Mouse (Mus musculus) frontal cortex, postnatal 36 days (tissue): ENCODE results near the gene Amdhd2.

Experiments
- DNase-seq, 2 experiments: peaks; one replicate each; pipeline ENCODE4 v3.0.0; 2022; ENCODE audit warnings: low spot score in 2 of 2

Gene Amdhd2

DNA sequence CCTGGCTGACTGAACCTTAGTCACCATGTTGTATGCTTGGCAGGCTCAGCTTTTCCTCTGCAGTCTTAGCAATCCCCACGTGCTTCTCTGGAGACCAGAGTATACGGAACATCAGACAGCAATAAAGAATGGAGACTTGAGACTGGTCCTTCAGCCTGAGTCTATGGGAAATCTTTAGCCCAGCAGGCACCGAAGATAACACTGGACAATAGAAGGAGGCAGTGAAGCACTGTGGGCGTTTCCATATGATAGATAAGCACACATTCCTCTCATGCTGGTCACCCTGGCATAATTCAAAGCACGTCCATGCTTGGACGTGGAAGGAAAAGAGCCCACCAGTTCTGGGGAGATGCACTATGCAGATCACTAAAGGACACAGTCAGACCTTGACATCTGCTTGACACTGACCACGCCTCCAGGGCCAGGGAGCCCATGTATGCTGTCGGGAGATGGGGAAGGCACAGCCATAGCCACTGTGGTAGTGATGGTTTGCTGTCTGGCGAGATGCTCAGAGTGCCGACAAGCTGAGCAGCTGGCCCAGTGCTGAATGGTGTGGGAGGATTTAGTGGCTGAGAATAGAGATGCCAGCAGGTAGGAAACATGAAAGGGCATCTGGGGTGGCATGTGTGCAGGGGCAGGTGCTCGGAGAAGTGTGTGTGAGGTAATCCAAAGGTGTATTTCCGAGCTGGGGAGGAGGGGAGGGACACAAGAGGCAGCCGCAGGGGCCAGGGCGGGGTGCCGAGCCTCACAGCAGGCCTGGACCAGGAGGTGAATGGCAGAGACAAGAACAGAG is 33.7 kb upstream of the Amdhd2 start:
- DNase-seq: no peak

DNA sequence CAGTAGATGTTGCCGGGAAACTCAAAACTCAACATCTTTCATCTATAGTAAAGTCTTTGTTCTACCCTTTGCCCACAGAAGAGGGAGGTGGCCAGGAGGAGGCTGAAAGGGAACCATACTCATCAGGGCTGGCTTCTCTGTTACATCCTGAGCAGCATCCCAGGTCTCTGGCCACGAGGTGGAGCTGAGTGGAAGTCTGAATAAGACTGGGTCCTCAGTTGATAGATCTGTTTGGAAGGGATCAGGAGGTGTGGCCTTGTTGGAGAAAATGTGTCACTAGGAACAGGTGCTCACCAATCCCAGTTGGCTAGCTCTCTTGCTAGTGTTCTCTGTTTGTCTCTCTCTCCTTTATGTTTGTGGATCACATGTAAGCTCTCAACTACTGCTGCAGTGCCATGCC is 31.8 kb upstream of the Amdhd2 start:
- DNase-seq: no peak

DNA sequence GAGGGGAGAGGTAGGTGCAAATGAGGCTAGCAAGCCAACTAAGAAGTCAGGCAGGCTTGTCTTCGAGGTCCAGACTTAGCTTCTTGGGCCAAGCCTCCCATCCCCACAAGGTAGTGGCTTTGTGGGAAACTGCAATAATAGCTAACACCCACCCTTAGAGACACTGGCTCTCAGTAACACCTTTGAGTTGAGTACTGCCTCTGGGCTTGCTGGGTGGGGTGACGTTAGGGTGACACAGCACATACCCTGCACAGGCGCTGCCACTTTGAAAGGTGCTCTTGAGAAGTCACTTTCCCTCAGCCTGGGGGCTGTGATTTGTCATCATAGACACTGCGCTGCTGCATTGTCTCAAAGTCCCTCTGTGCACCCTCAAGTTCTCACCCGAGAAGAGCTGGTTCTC is 30.2 kb upstream of the Amdhd2 start:
- DNase-seq: no peak

DNA sequence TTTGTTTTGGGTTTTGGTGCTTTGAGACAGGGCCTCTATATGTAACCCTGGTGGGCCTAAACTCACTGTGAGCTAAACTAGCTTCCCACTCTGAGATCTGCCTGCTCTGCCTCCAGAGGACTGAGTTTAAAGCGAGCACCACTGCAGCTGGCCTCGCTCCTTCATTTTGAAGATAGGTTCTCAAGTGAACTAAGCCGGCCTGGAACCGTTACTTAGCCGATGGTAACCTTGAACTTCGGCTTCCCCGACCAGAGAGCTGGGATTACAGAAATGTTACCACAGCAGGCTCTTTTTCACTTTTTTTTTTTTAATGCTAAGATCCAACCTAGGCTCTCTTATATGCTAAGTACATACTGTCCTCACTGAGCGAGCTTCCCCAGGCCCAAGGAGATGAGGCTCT is 29.7 kb upstream of the Amdhd2 start:
- DNase-seq: no peak

DNA sequence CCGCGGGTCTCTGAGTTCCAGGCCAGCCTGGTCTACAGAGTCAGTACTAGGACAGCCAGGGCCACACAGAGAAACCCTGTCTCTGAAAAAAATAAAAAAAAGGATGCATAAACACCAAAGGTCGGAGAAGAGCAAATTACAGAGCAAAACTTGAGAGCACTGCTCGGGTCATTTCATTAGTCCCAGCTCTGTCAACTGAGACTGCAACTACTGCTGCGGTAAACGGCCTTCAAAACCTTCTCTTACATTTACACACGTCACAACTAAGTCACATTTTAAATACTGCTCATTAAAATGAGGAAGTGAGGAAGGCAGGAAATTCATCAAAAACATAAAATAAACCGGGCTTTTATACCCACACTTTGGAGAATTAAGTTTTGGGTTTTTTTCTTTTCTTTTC is 29.3 kb upstream of the Amdhd2 start:
- DNase-seq: no peak

DNA sequence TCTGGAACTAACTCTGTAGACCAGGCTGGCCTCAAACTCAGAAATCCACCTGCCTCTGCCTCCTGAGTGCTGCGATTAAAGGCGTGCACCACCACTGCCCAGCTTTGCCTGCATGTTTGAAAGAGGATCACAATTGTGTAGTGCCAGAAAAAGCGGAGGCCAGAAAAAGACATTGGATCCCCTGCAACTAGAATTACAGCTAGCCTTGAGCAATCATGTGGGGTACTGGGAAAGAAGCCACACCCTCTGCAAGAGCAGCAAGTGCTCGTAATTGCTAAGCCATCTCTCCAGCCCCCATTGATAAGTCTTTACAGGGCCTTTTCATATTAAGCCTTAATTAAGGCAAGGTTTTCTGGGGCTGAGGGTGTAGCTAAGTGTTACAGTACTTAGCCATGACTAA is 27.9 kb upstream of the Amdhd2 start:
- DNase-seq: no peak

DNA sequence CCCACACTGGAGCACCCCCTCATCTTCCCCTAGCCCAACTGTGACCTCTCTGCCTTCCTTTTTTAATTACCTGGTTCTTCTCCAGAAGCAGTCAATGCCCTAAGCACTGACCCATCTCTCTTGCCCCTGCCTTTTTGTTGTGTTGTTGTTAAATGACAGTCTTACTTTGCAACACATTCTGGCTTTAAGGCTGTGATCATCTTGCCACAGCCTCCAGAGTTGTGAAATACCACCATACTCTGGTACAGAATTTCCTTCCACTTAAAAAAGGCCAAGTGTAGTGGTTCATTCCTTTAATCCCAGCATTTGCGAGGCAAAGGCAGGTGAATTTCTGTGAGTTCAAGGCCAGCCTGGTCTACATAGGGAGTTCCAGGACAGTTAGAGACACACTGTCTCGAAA is 27.4 kb upstream of the Amdhd2 start:
- DNase-seq: no peak

DNA sequence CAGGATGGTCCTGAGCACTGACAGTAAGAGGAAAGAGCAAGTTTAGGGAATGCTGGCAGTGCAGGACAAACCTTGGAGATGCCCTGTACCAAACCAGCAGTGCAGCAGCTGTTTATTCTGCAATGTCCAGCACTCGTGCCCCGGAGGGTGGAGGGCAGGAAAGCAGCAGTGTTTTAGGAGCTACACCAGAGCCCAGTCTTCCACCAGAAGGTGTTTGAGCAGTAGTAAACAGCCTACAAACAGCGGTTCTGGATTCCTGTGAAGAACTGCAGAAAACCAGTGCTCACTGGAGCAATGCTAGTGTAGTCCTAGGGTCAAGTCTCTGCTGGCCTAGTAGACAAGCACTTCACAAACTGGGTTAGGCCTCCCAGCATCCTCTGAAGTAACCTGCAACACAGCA is 10.7 kb upstream of the Amdhd2 start:
- no peak for DNase-seq

DNA sequence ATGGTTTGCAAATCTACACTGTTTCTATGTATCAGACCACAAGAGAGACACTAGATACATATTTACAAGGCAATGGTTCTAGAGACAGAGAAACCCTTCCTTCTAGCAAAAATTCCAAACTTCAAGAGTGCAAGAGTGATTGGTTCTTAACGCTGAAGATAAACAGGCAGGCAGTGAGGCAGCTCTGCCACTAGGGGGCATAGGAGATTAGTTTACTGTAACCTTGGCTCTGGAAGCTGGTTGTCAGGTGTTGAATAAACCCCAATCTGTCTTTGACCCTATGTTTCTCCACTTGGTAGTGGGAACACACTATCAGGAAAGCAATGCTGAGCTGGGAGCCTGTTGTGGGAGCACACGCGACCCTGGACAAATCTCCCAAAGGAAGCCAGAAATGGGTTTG is 9.9 kb upstream of the Amdhd2 start:
- DNase-seq: peak; percentile 62 to 76

DNA sequence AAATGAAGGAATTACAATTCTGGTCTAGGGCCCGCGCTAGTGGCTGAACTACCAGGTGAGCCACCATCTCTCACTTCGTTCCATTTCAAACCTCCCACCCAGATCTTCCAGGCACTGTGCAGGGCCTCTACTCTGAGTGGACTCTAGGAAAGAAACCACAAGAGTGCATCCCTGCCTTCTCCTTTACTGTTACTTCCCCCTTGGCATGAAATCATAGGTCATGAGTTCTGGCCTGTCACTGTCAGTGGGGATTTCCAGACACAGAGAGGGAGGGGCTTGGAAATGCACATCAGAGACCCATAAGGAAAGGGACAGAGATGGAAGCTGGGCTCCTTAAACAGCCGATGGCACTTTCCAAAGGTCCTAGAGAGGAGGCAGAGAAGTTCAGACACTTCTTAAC is 8.2 kb upstream of the Amdhd2 start:
- no peak for DNase-seq

DNA sequence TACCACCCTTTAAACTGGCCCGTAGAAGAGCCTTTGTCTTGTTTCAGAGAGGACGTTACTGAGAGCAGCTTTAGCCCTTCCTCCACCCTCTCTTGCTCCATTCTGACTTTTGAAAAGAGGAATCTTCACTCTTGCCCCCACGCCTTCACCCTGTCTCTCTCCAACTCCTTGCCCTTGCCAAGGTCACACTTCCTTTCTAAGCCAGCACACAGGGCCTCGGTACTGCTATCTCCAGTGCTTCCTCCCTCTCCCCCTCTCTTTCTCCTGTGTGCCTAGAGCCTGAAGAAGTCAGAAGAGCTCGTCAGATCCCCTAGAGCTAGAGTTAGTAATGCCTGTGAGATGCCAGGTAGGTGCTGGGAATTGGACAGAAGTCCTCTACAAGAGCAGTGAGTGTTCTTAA is 7.2 kb upstream of the Amdhd2 start:
- DNase-seq: no peak

DNA sequence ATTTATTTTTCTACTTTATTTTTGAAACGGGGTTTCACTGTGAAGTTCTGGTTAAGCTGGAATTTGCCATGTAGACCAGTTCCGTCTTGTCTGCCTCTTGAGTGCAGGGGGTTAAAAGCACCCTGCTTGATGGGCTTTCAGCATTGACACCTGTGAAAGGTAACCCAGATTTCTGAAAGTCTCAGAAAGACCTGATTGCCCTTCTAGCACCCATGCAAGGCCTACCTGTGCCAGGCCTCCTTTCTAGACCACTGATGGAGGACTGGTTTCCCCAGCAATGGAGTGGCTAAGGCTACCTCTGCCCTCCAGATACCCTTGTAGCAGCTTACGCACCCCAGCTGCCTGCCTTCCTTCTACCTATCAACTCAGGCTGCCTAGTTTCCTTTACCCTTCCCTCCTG is 6.6 kb upstream of the Amdhd2 start:
- DNase-seq: no peak

DNA sequence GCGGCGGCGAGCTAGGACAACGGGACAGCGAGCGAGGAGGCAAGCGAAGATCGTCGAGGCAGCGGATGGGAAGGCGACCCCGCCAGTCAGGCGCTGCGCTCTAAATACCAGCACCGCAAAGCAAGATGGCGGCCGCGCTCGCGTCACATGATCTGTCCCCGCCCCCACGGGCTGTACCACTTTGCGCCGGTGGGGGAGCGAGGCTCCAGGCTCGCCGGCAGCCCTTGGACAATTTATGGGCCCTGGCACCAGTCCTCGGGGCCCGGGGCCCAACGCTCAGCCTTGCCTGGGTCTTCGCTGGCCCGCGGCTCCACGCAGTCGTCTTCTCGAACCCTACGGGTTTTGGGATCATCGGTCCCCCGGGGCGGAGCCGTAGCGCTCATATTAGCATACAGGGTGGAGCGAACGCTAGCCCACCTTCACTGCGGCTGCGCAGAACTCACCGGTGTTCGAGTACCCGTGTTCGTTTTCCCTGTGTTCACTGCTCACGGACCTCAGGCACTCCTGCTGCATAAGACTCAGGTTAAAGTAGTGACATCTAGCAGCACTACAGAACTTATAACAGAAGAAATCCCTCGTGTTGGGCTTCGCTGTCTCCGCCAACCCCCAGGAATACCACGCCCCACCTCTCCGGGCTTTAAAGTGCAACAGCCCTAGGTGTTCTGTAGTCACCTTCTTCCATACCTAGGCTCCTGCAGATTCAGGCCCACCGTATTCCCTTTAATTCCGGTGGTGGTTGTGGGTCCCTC is 5.9 kb upstream of the Amdhd2 start, which contains the start of gene Atp6v0c:
TSS of gene Atp6v0c (minus strand) at position 386 of the 749 bp plus-strand sequence.
- peak; percentile 97 for DNase-seq

DNA sequence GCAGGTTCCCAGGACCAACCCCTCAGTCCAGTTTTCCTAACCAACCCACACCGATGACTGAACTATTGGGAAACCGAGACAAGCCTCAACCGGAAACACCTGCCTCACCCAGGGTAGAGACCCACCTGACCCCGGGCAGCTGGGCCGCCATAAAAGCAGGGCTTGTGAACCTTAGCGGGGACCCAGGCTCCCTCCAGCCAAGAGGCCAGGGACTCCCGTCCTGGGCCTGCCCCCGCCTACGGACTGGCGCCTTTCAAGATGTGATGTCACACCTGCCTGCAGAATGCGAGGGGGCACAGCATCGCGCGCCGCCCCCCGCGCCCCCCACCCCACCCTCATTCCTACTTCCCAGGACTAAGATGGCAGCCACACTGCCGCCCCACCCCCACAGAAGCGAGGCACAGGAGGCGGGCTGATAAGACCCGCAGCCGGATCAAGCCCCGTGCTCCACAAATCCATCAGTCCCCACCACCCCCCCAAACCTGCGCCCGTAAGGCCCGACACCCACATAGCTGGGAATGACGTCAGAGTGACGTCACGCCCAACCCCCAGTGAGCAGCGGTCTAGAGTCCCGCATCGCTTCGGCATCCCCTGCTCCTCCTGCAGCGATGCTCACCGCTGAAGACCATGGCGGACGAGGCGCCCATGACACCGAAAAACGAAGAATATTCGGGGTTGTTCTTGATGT is 5.2 kb upstream of the Amdhd2 start:
- DNase-seq: peak; percentile 72 to 73

DNA sequence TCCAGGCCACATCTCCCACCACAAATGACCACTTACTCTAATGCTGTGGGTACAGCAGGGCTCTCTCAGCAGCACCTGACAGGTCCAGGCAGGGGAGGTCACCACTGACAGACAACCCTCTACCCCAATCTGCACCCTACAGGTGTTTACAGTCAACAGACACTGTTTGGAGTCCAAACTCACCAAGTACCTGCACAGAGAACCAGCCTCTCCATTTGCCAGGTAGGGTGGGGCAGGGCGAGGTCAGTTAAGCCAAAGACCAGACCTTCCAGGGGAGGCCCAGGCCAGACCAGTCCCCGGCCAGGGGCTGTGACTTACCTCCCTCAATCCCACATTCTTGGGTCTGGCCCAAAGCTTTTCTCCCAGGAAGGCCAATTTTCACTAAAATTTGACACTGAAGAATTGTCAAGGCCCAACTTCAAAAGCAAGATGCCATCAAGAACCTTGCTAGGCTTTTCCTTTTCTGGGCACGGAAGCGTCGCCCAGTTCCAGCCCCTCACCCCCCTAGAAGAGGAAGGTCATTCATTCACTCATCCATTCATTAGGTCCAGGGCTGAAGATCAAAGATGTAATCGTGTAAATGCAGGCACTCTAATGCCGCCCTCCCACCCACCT is 4.4 kb upstream of the Amdhd2 start:
- DNase-seq: no peak

DNA sequence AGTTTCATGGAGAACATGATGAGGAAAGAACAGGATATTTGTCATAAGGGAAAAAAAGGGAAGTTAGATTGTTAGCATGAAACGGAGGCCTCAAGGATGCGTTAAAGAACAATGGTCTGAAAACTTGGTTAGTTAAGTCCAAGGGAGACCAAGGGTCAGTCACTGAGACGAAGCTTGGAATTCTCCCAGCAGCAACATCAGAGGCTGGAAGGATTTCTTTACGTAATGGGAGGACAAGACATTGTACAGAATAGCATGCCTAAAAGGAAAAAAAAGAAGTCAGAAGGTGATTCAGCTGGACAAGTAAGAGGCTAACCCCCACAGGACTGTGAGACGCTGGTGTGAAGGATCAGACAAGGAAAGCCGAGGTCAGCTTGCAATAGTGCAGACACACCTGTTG is 3.6 kb upstream of the Amdhd2 start:
- no peak for DNase-seq

DNA sequence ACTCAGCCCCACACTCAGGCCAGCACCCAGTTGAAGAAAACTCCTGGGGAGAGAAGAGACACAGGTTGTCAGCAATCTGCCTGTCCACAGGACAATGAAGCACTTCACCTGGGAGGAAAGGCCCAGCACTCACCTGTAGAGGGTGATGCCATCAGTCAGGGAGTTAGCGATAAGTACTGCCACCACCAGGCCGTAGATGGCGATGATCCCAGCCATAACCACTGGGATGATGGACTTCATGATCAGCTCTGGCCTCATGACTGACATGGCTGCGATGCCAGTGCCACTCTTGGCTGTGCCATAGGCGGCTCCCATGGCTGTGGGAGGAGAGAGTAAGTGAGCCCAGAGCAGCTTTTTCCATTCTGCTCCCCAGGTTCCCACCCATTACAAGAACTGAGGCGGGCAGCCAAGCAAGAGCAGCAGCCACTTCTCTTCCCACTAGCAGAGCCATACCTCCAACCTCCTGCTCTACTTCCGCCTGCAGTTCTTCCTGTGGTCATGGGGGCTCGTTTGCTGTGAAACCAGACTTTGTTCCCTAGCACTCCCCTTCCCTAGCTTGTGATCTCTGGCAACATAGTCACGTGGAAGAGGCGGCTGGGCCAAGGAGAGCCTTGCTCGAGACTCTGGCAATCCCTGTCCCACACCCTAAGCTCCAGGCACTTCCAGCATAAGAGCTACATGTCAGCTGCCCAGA is 1.1 kb upstream of the Amdhd2 start:
- DNase-seq: no peak

DNA sequence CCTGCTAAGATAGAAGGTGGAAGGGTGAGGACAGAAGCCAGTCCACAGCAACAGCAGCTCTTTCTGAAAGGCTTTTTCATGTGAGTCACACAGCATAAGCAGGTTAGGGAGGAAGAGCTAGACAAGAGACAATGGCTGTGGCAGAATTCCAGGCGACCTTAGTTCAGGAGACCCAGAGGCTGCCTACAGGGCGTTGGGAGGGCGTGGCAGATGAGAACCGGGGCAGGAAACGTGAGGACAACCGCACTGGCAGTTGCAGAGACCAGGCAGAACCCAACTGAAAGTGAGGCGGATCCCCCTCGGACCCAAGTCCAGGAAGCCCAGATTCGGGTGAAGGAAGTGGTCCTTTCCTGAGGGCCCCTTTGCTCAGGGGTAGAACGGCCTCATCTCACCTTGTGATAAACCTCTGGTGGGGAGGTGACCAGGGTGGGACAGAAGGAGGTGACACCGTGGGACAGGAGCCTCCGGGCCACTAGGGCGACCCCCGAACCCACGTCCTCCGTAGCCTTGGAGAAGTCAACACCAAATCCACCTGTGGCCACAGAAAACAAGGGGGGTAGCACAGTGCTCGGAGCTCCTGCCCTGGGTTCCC is 886 bp downstream of the Amdhd2 start:
- DNase-seq: no peak

DNA sequence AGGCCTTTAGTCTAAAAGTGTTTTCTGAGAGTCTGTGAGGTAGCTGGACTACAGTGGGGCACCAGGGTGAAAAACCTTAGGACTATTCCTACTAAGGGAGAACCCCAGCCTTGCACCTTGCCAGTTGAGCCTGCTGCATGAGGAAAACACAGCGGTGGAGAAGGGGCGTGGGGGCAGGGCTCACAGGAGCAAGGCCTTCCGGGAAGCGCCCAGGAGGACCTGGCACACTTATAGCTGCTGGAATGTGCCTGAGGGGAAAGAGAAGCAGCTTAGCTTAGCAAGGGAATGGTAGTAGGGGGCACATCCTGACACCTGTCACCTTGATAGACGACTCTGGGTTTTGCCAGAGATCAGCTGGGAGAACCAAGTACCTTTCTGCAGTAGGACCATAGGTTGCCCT is 2.1 kb downstream of the Amdhd2 start:
- DNase-seq: no peak

DNA sequence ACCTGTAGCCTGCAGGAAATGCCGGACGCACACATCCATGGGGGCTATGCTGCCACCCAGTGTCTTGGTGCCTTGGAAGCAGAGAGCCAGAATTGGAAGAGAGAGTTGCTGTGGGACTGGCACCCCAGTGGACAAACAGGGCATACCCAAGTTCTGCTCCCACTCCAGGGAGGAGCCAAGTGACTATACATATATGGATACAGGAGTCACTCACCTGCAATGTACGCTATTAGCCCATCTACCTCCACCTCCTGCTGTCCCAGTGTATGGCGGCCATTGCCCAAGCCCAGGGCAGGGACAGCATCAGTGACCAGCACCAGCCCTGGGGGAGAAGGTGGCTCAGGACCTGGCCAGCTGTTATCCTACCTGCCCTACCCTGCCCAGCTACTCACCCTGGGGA is 6.0 kb downstream of the Amdhd2 start:
- DNase-seq: no peak

DNA sequence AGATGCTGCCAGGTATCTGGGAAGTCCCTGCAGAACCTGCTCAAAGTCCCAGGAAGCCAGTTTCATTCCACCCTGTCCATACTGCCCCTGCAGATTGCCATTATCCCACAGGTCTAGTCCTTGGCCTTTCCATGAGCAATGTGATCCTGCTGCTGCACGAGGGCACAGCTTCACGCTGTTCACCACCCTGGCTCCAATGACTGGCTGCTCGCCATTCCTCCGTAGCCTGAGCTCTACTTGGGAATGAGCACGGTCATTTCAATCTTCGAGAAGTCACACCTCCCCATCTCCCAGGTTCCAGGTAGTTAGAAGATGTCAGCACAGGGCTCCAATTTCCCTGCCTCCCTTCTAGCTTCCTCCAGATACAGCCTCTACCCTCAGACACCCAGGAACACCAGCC is 6.4 kb downstream of the Amdhd2 start:
- no peak for DNase-seq
